Mouse (Mus musculus) midbrain, embryonic 10.5 days (tissue): ENCODE data around the gene Sox13. TPM values are rescaled to one million over a fixed set of nuclear protein-coding genes. Genes with fewer than 3 reads are reported as not detected.

ENCODE experiments used
- polyA plus RNA-seq: library from polyadenylated mRNA; unstranded; fragments of >200 nt; fragmentation: Nextera tagmentation; extraction: Ambion mirVana; gene quantifications from 2 replicates; pipeline ENCODE4 v1.2.1, GENCODE M21; 2016

The Sox13 gene
- polyA plus RNA-seq, 1 experiment from 2014 or later = 28.5 TPM

Other genes with a start within 250 kb of the Sox13 start
- not detected in 2 replicates for gene Golt1a, start 114.6 kb downstream of the Sox13 start, polyA plus RNA-seq
- not detected in 2 replicates for gene Kiss1, start 102.5 kb downstream of the Sox13 start, polyA plus RNA-seq
- gene Ren1, start 73.9 kb downstream of the Sox13 start, polyA plus RNA-seq = not detected in 2 replicates
- gene Etnk2, start 60.8 kb downstream of the Sox13 start, polyA plus RNA-seq = 3.4 and 3.9 TPM in 2 replicates
- gene Snrpe, start 185.9 kb upstream of the Sox13 start, polyA plus RNA-seq = 859 and 932 TPM in 2 replicates
- not detected in 2 replicates for gene Zbed6, start 236.5 kb upstream of the Sox13 start, polyA plus RNA-seq
- gene Gm38394, start 236.9 kb upstream of the Sox13 start, polyA plus RNA-seq = 3.5 and 3.8 TPM in 2 replicates